Mouse (Mus musculus): Measurements from ENCODE around the gene Slc36a3.
"Not testable (repeated sequence)": the region's sequence is repeated elsewhere in the genome, so short reads cannot be mapped to it uniquely, and the experiment has no call there.

The Slc36a3 gene

DNA sequence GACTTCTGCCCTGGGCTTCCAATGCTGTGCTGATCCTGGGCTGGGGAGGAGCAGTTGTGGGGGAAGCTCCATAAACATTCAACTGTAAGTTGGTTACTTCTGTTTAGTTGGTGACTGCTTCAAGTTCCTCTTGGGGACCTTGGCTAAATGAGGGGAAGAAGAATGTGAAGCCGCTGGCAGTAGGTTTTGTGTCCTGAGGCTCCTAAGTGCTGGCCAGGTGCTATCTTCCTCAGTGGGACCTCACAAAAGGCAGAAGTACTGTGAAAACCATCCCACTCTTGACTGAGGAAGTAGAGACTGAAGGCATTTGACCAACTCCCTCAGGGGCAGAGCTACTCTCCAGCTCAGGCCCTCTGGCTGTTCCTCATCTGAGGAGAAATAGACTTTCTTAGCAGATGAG lies 44.9 kb downstream of the Slc36a3 start:
- no peak for DNase-seq (ENCODE audit: low read depth, low spot score)

DNA sequence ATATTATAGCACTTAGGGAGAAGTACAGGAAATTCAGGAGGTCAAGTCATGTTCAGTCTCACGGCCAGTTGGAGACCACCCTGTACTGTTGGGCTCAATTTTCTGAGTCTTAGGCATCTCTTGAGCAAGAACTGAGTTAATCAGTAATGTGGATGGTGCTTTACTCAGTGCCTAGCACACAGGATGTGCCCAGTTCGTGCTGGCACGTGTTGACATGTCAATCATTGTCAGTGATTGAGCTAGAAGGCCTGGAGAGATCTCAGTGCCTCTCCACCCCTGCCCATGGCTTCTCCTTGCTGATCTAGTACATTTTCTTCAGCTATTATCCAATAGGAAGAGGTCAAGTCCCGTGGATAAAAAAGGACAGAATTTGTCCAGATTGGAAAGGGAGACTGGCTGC lies 46.1 kb downstream of the Slc36a3 start:
- no peak for DNase-seq (ENCODE audit: low read depth, low spot score)

DNA sequence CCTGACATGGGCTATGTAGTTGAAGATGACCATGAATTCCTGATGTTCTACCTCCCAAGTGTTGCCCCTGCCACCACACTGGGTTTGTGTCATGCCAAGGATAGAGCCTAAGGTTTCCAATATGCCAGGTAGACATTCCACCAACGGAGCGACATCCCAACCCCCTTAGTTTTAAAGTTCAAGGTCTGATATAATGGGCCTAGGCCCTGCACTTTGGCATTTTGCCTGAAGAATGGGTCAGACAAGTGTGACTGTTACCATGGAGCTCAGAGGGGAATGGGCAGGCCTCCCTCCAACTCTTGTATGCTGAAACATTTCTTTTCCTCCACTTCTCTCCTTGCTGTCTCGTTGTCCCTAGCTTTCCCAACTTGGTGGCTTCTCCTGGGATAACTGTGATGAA lies 48.3 kb downstream of the Slc36a3 start:
- no peak for DNase-seq (ENCODE audit: low read depth, low spot score)

DNA sequence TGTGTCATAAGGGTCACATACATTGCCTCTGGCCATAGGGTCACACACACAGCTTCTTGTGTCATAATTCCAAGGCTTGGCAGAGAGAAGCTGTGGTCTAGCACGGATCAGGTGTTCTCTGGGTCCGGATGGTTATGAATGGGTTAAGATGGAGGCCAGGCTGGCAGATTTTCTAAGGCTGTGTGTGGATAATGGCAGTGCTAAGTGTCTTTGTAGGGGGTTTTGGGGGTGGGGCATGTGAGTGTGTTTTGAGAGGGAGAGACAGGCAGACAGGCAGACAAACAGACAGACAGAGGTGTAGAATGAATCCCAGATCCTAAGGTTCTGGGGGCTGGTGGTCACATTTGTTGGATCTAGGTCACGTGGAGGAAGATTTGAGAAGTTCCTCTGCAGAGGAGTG lies 49.5 kb downstream of the Slc36a3 start:
- DNase-seq (ENCODE audit: low read depth, low spot score) = no peak

DNA sequence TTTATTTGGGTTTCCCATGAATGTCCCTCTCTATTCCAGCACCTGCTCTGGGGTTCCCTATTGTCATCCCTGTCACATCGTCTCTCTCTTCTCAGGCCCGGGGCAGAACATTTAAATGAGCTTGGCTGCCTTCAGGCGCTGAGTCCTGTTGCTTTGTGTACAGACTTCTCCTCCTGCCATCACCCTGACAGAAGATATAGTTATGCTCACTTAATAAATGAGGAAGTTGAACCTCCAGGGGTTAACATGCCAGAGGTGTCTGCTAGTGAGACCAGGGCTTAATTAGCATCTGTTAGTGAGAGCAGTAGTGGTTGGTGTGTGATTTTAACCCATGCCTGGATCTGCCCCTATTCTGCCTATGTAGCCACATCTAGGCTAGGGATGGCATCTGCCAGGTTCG lies 51.6 kb downstream of the Slc36a3 start:
- DNase-seq (ENCODE audit: low read depth, low spot score) = no peak

DNA sequence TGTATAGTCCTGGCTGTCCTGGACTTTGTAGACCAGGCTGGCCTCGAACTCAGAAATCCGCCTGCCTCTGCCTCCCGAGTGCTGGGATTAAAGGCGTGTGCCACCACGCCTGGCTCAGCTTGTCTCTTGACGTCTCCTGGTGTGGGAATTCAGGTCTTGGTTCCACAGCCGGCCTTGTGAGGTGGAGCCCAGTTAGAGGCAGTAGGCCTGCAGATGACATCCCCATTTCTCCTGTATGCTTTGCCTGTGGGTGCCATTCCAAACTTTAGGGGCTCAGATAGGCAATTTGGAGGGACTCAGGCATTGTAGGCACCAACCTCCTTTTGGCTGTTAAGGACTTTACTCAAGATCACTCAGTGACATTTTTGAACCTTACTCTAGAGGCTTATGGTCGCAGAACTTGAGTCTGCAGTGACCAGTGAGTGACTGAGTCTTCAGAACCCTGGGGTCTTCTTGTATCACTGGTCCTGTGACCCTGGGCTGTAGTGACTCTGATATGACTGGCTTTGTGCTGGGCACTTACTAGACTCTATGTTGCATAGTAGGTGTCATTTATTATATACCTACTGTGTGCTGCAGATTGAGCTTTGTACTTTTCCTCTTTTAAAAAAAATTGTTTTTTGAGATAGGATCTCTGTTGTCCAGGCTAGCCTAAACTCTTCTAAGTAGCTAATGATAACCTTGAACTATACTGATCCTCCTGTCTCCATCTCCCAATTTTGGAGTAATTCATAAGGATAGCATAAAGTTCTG lies 52.3 kb downstream of the Slc36a3 start:
- DNase-seq (ENCODE audit: low read depth, low spot score) = no peak

DNA sequence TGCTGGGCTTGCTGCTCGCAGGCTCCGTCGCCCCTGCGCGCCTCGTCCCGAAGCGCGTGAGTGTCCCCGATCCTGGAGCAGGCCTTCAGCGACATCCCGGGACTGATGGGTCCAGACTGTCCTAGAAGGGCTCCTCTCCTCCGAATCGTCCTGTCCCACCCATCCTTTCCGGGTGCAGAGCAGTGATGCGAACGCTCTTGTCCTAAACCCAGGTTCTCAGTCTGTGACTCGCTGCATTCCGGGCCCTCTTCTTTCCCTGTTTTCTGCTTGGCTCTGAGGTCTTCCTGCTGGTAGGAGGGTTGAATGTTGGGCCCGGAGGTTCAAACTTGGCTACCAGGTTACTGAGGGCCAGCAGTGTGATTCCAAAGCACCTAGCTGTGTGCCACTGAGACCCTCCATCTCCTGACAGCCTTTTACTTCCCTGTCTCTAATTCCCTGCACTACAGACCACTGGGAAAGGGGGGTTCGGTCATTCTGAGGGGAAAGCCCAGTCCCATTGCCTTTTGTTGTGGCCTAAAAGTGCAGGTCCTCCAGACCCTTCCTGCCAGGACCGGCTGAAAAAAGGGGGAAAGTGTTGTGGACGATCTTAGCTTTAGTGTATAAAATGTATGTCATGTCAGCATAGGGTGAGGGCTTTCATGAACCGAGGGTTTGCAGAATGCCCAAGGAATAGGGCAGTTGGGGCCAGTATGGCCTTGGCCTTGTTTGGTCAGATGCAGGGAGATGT lies 53.2 kb downstream of the Slc36a3 start:
- no peak for DNase-seq (ENCODE audit: low read depth, low spot score)

DNA sequence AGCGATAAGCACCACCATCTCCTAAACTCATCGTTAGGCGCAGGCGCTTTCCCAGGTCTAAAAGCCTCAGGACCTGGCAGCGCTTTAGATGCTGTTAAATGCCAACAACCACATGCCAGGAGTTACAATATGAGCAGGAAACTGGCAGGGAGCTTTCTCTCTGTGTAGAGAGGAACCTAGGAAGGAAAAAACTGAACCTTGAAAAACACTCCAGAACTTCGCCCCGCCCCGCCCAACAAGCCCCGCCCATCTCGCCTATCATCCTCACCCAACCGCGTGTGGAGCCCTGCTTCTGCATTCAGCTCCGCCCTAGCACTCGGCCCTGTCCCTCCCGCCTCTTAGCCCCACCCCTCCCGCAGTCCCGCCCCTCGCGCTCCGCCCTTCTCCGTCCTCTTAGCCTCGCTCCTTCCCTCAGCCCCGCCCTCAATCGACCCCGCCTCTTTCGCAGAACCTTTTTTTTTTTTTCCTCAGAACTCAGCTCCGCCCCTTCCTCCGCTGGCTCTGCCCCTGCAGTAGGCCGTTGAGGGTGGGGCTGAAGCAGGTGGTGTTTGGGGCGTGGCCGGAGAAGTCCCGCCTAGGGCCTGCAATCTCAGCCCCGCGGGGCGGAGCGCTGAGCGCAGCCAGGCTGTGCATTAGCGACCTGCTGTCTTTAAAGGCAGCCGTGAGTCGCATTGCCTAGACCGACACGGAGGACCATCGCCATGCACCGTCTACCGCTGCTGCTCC lies 53.9 kb downstream of the Slc36a3 start, which contains the start of gene Gm2a:
Gene Gm2a, plus strand, starts transcription at position 653 of the 726 bp plus-strand sequence.
- peak; percentile 94 for DNase-seq (ENCODE audit: low read depth, low spot score)

DNA sequence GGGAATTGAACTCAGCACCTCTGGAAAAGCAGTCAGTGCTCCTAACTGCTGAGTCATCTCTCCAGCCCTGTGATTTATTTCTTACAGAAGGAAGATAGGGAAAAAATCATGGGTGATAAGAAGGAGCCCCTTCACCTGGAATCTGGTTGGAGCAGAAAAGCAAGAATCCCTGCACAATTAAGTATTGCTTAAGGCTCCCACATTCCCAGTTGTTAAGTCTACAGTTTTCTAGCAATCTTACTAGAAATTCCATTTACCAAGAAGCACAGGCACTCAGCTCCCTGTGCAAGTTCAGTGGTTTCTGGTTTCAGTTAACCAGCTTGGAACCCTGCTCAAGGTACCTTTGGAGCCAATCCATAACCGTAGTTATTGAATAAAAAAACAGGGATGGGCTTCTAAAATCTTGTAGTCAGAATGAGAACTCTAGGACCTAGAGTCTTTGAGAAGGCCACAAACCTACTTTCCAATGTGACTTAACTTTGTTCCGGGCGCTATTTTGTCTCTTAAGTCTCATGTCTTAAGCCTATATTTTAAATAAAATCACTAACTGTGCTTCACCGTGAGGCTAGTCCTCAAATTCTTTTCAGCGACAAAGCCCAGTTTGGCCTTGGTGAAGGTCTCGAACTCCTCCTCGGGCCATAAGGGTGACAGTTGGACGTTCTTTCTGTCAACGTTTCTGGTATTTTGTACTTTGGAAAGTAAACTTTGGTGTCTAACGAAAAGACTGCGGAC lies 54.6 kb downstream of the Slc36a3 start:
- no peak for DNase-seq (ENCODE audit: low read depth, low spot score)

DNA sequence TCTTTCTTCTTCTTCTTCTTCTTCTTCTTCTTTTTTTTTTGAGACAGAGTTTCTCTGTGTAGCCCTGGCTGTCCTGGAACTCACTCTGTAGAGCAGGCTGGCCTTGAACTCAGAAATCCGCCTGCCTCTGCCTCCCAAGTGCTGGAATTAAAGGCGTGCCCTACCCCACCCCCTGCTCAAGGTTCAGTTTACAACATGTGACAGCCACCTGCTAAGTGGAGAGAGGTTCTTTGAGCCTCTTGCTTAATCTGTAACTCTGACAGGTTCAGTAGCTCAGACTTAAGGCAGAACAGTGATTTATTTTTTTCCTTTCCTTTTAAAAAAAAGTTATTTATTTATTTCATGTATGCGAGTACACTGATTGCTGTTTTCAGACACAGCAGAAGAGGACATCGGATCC lies 55.2 kb downstream of the Slc36a3 start:
- DNase-seq (ENCODE audit: low read depth, low spot score) = not testable (repeated sequence)

DNA sequence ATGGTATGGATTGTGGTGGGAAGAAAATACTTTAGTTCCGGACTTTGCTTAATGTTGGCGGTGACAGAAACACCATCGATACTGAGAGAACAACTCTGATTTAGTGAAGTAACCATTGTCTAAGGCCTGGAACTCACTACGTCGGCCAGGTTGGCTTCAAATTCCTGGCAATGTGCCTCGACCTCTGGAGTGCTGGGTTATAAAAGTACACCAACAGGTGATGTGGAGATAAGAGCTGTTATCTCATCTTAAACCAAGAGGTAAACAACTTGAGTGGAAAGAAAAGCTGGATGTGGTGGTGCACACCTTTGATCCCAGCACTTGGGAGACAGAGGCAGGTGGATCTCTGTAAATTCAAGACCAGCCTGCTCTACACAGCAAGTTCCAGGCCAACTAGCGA lies 58.4 kb downstream of the Slc36a3 start:
- DNase-seq (ENCODE audit: low read depth, low spot score) = no peak

DNA sequence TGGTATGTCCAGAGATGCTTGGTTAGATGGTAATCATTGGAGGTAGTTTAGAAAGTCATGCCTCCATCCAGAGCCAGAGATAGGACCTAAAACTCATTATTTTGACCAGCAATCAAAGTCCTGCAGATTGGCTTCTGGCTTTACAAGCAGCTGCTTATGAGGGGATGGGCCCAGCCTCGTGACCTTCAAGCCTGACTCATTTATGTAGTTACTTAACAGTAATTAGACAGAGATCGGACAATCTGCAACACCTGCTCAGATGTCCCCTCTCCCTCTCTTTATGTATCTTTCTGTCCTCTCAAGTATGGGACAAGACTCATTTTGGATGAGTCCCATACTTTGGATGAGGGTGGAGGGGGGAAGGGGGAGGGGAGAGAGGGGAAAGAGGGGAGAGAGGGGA lies 61.6 kb downstream of the Slc36a3 start:
- DNase-seq (ENCODE audit: low read depth, low spot score) = no peak

DNA sequence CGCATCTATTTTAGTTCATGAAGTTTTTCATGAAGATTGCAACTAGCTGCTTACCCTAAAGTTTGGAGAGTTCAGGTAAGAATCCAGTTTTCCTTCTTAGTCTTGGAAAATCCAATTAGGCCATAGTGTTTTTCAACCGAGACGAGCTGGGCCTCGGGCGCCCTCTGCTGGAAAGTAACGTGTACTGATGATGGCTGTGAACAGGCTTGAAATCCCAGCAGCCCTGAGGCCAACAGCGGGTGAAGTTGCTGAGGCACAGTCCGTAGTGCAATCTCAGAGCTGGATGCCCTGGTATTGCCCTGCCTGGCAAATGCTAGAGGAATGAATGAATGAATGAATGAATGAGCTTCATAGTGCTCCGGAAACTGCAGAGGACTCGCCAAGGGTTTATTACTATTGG lies 64.5 kb downstream of the Slc36a3 start:
- no peak for DNase-seq (ENCODE audit: low read depth, low spot score)

DNA sequence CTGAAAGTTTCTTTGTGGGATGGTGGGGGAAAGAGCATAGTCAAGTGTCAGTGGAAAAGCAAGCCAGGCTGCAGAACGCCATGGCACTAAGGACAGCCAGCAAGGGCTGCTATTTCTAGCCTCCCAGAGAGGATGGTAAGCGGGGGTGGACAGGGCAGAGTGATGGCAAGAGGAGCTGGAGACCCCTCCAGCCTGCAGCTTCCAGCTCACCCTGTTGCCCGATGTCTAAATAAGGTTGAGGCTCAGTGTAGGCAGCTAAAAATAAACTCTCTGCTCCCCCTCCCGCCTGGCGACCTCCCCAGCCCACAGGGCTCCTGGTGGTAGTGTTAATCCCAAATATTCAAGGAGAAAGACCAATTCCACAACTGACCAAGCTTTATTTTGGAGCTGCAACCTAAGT lies 66.1 kb downstream of the Slc36a3 start:
- DNase-seq (ENCODE audit: low read depth, low spot score) = no peak

DNA sequence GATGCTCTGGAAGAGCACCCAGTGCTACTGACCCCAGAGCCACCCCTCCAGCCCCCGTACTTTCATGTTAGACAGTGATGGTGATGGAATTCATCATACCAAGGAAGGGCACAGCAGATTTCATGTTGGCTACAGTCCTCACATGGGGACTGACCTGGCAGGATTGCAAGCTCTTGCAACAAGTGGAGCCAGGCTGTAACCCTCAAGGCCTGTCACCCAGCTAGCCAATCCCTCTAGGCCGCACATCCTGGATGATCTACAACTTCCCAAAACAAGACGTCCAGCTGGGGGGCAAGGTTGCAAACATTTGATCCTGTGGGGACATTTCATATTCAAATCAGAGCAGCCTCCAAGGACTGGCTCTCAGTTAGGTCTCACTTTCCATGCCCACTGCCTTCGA lies 66.9 kb downstream of the Slc36a3 start:
- no peak for DNase-seq (ENCODE audit: low read depth, low spot score)

DNA sequence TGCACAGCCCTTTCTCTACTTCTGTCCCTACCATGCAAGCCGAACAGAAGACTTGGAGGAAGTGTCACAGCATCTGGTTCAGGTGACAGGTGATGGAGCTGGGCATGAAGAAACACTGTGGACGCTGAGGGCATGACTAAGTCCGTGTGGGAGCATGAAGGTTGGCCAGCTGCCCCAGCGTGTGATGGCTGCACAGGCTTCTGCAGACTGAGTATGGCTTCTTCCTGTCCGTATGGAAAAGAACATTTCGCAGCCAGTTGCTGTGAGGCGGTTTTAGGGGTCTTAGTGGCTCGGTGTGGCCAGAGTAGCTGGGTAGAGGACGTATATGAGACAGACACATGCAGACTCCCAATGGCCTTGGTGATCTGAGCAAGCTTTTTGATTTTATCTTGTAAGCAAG lies 70.3 kb downstream of the Slc36a3 start:
- no peak for DNase-seq (ENCODE audit: low read depth, low spot score)

DNA sequence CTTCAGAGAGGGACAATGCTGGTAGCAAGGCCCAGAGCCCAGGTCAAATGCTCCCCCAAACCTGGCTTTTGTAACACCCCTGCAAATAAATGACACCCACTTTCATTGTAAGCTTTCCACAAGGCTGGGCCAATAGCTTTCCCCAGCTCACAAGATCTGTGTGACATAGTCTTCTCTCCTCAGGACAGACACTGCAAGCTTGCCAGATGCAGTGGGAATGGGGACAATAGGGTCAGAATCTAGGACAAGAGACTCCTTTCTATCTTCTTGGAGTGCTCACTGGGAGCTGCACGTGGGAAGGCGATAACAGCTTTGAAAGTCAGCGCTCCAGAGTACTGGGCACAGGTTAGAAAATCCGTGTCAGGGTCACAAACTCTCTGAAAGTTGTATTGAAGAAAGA lies 72.3 kb downstream of the Slc36a3 start:
- no peak for DNase-seq (ENCODE audit: low read depth, low spot score)

DNA sequence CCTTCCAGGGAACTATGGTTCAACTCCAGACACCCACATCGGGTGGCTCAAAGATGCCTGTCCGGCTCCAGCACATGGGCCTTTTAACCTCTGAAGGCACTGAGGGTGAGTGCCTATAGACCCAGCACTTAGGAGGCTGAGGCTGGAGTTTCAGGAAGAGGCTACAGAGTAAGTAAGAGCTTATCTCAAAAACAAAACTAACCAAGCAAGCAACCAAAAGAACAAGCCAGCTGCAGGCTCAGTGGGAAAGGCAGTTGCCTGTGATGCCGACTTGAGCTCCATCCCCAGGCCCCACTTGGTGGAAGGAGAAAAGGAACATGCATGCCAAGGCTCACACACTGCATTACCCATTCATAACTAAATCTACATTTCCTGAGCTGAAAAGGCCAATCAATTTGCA lies 73.0 kb downstream of the Slc36a3 start:
- DNase-seq (ENCODE audit: low read depth, low spot score) = no peak

DNA sequence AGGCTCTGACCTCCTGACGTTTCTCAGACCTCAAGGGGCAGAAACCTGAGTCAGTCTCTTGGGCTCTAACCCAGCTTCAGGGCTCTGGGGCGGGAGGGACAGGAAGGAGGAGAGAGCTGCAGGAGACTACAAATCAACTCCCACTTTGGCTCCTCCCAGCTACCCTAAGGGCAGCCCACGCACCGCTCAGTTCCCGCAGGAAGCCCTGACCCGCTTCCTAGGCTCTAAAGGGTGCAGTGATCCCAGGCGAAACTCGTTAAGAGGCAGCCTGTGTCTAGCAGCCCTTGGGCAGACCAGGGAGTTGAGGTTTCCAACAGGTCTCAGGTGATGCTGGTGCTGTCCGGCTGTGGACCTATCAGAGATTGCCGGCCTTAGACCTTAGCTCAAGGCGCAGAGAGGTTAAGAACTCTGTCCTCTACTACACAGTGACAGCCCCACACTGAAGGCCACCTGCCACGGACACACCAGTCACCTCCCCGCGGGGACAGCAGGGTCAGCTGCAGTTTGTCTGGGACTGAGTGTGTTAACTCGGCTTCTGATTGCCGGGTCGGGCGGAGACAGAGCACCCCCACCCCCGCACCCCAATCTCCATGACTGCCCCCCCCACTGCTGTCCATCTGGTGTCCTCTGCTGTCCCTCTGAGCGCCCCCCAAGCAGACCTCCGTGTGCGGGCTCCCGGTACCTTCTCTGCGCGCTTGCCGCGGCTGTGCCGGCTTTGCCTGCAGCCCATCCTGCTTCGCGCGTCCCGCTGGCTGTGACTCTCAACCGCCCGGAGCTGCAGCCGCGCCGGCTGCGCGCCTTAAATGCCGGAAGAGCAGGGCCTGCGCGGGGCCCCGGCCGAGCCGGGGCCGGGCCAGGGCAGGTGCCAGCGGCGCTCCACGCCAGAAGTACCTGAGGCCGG lies 73.9 kb downstream of the Slc36a3 start, which contains the start of gene Ccdc69:
Gene Ccdc69, minus strand, starts transcription at position 801 of the 901 bp plus-strand sequence.
- DNase-seq (ENCODE audit: low read depth, low spot score) = no peak

DNA sequence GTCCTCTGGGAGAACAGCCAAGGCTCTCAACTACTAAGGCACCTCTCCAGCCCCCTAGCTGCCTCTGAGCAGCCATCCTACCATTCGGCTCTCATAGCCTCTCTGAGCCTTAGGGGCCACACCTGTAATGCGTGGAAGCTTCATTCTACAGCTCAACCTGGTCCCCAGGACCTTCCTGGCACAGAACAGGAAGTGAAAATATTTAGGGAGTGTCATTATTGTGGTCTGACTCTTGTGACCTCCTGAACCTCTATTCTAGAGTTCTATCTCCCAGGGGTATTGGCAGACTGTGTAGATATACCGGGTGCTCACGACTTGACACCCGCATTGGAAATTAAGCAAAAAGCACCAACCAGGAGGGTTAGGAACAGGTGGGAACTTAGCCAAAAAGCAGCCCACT lies 75.3 kb downstream of the Slc36a3 start:
- DNase-seq (ENCODE audit: low read depth, low spot score) = no peak

DNA sequence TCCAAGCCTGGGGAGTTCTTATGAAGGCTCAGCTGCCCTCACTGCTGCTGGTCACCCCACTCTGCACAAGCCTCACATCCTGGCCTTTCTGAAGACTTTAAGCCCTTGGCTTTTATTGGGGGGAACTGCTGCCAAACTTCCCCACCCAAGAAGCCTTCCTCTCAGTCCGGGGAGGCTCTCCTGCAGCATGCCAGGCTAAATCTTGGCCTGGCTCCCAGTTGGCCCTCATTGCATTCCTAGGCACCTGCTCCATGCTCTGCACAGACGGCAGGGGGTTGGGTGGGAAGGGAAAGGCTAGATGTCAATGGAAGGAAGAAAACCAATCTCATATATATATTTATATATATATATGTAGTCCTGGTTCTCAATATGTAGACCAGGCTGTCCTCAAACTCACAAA lies 75.9 kb downstream of the Slc36a3 start:
- no peak for DNase-seq (ENCODE audit: low read depth, low spot score)

Data from brain, embryonic 18.5 days (tissue).